Mouse (Mus musculus) c-Kit-positive CD71-positive TER-119-negative erythroid progenitor cells, embryonic 14.5 days (primary cell): ENCODE measurements at regions not wholly inside any gene's neighbourhood (a gene's known extent, or its start where the extent isn't known, plus 50 kb on each side); places are given as distances from the start of the nearest gene placed in this dataset.

Experiments
- DNase-seq: peaks from one replicate; pipeline ENCODE4 v3.0.0-alpha.2; 2013; ENCODE audit warnings: low read depth

- no peak for DNase-seq
Measured at GRCm38 (mm10) chr9:115361191-115361590, 51.0 kb upstream of the Stt3b start.

GRCm38 (mm10) chr9:115361881-115362280 is 51.7 kb upstream of the Stt3b start:
- DNase-seq = no peak

GRCm38 (mm10) chr9:115362486-115362885 is 52.3 kb upstream of the Stt3b start:
- DNase-seq = no peak

GRCm38 (mm10) chr9:115364919-115365861 is 55.0 kb upstream of the Stt3b start:
- DNase-seq = peak; percentile 4

- DNase-seq = peak; percentile 31
Measured at GRCm38 (mm10) chr9:115367808-115368207, 57.6 kb upstream of the Stt3b start.

- no peak for DNase-seq
Measured at GRCm38 (mm10) chr9:115380276-115380675, 70.1 kb upstream of the Stt3b start.

GRCm38 (mm10) chr9:115382824-115383475 is 72.7 kb upstream of the Stt3b start:
- no peak for DNase-seq

GRCm38 (mm10) chr9:115383935-115384334 is 73.7 kb upstream of the Stt3b start:
- no peak for DNase-seq

GRCm38 (mm10) chr9:115384345-115384744 is 74.1 kb upstream of the Stt3b start:
- DNase-seq = no peak

GRCm38 (mm10) chr9:115387471-115388360 is 77.5 kb upstream of the Stt3b start:
- no peak for DNase-seq

- no peak for DNase-seq
Measured at GRCm38 (mm10) chr9:115388361-115388759, 78.1 kb upstream of the Stt3b start.

GRCm38 (mm10) chr9:115389082-115389481 is 78.9 kb upstream of the Stt3b start:
- DNase-seq = no peak

- DNase-seq = no peak
Measured at GRCm38 (mm10) chr9:115390880-115391281, 80.7 kb upstream of the Stt3b start.

- DNase-seq = no peak
Measured at GRCm38 (mm10) chr9:115395511-115395910, 85.3 kb upstream of the Stt3b start.

- DNase-seq = no peak
Measured at GRCm38 (mm10) chr9:115400461-115400860, 90.2 kb upstream of the Stt3b start.

- DNase-seq = no peak
Measured at GRCm38 (mm10) chr9:115401405-115402151, 91.4 kb upstream of the Stt3b start.

GRCm38 (mm10) chr9:115402661-115403060 is 92.4 kb upstream of the Stt3b start:
- no peak for DNase-seq

- DNase-seq = no peak
Measured at GRCm38 (mm10) chr9:115403354-115403968, 93.2 kb upstream of the Stt3b start.

GRCm38 (mm10) chr9:115407901-115408470 is 97.8 kb upstream of the Stt3b start:
- DNase-seq = no peak

GRCm38 (mm10) chr9:115408886-115409285 is 98.7 kb upstream of the Stt3b start:
- DNase-seq = no peak

- no peak for DNase-seq
Measured at GRCm38 (mm10) chr9:115414190-115414589, 104.0 kb upstream of the Stt3b start.
